Mouse (Mus musculus) telencephalon, adult 2 months (tissue): ENCODE data around the gene Zfp787.

Experiments
- DNase-seq: peaks from one replicate; pipeline ENCODE4 v3.0.0-alpha.2; 2011; ENCODE audit warnings: low read depth, low spot score

Zfp787 gene

GRCm38 (mm10) chr7:6164671-6165070 is 8.9 kb upstream of the Zfp787 start:
- no peak for DNase-seq

GRCm38 (mm10) chr7:6162172-6162571 is 6.4 kb upstream of the Zfp787 start:
- DNase-seq, result no peak

- no peak for DNase-seq
Observed at GRCm38 (mm10) chr7:6161541-6161940, 5.7 kb upstream of the Zfp787 start.

- DNase-seq, result no peak
Observed at GRCm38 (mm10) chr7:6159604-6160003, 3.8 kb upstream of the Zfp787 start.

- DNase-seq, result no peak
Observed at GRCm38 (mm10) chr7:6157479-6157878, 1.7 kb upstream of the Zfp787 start.

- DNase-seq, result no peak
Observed at GRCm38 (mm10) chr7:6156901-6157472, 1.2 kb upstream of the Zfp787 start.

- no peak for DNase-seq
Observed at GRCm38 (mm10) chr7:6155031-6155872, 545 bp downstream of the Zfp787 start.

GRCm38 (mm10) chr7:6154164-6154563 is 1.6 kb downstream of the Zfp787 start:
- no peak for DNase-seq

GRCm38 (mm10) chr7:6153131-6153530 is 2.7 kb downstream of the Zfp787 start:
- no peak for DNase-seq

- DNase-seq, result no peak
Observed at GRCm38 (mm10) chr7:6152036-6152435, 3.8 kb downstream of the Zfp787 start.

- DNase-seq, result no peak
Observed at GRCm38 (mm10) chr7:6151266-6151665, 4.5 kb downstream of the Zfp787 start.

- DNase-seq, result no peak
Observed at GRCm38 (mm10) chr7:6147688-6148087, 8.1 kb downstream of the Zfp787 start.

- DNase-seq, result no peak
Observed at GRCm38 (mm10) chr7:6146982-6147325, 8.8 kb downstream of the Zfp787 start.

- no peak for DNase-seq
Observed at GRCm38 (mm10) chr7:6146194-6146981, 9.4 kb downstream of the Zfp787 start.

GRCm38 (mm10) chr7:6145423-6146188 is 10.2 kb downstream of the Zfp787 start:
- DNase-seq, result no peak

GRCm38 (mm10) chr7:6143991-6144531 is 11.7 kb downstream of the Zfp787 start:
- DNase-seq, result peak; percentile 10

- no peak for DNase-seq
Observed at GRCm38 (mm10) chr7:6139295-6139694, 16.5 kb downstream of the Zfp787 start.

GRCm38 (mm10) chr7:6136497-6136896 is 19.3 kb downstream of the Zfp787 start:
- no peak for DNase-seq

- no peak for DNase-seq
Observed at GRCm38 (mm10) chr7:6132646-6133045, 23.2 kb downstream of the Zfp787 start.

- no peak for DNase-seq
Observed at GRCm38 (mm10) chr7:6130346-6130745, 25.5 kb downstream of the Zfp787 start.

- peak; percentile 74 for DNase-seq
Observed at GRCm38 (mm10) chr7:6126690-6127448, 28.9 kb downstream of the Zfp787 start.
